Mouse (Mus musculus) midbrain, embryonic 11.5 days (tissue): Measurements from ENCODE around the gene Peg12. TPM values are rescaled to one million over a fixed set of nuclear protein-coding genes. Genes with fewer than 3 reads are reported as not detected.

Source experiments
- ATAC-seq: fragments of 200-750 bp; cut with Nextera tagmentation; 2 replicates; pipeline ENCODE4 v1.8.0; 2017; ENCODE audit warnings: moderate TSS enrichment, moderate library complexity; ENCODE audit not compliant: low FRiP score
- DNase-seq: peaks from one replicate; pipeline ENCODE4 v3.0.0; 2015; ENCODE audit warnings: low spot score; ENCODE audit errors: missing footprints
- H3K27ac ChIP-seq: fragments of 300-500 bp; sonication (generic); 2 replicates; pipeline ENCODE4 v1.5.1; 2014; ENCODE audit warnings: low read depth, low read length
- H3K27me3 ChIP-seq: fragments of 300-500 bp; sonication (generic); 2 replicates; pipeline ENCODE4 v1.6.1; 2014; ENCODE audit warnings: mild to moderate bottlenecking, low read length, moderate library complexity, mixed read lengths; ENCODE audit not compliant: control insufficient read depth, insufficient read depth
- H3K36me3 ChIP-seq: fragments of 300-500 bp; sonication (generic); 2 replicates; pipeline ENCODE4 v1.6.1; 2014; ENCODE audit warnings: mild to moderate bottlenecking, low read length, moderate library complexity, mixed read lengths; ENCODE audit not compliant: control insufficient read depth, insufficient read depth
- H3K4me1 ChIP-seq: fragments of 300-500 bp; sonication (generic); 2 replicates; pipeline ENCODE4 v1.6.1; 2014; ENCODE audit warnings: low read length; ENCODE audit not compliant: control insufficient read depth, insufficient read depth
- H3K4me2 ChIP-seq: fragments of 300-500 bp; sonication (generic); 2 replicates; pipeline ENCODE4 v1.6.1; 2014; ENCODE audit warnings: mild to moderate bottlenecking, moderate library complexity
- H3K4me3 ChIP-seq: fragments of 300-500 bp; sonication (generic); 2 replicates; pipeline ENCODE4 v1.5.1; 2014; ENCODE audit warnings: low read depth, low read length
- H3K9ac ChIP-seq: fragments of 300-500 bp; sonication (generic); 2 replicates; pipeline ENCODE4 v1.6.1; 2014; ENCODE audit warnings: low read length
- H3K9me3 ChIP-seq: fragments of 300-500 bp; sonication (generic); 2 replicates; pipeline ENCODE4 v1.6.1; 2016; ENCODE audit warnings: low read length; ENCODE audit not compliant: control insufficient read depth
- WGBS: fragments of 180-500 bp; shearing (Covaris S2); extraction: QIAGEN DNeasy Blood & Tissue Kit; methylation state at CpG from one replicate; pipeline ENCODE4 v1.1.7; 2014; 5-methylcytosine and 5-hydroxymethylcytosine counted together
- polyA plus RNA-seq: library from polyadenylated mRNA; unstranded; fragments of >200 nt; fragmentation: Nextera tagmentation; extraction: Ambion mirVana; gene quantifications from 2 replicates; pipeline ENCODE4 v1.2.1, GENCODE M21; 2014

The Peg12 gene
- 77.6 and 77.8 TPM in 2 replicates for polyA plus RNA-seq

DNA sequence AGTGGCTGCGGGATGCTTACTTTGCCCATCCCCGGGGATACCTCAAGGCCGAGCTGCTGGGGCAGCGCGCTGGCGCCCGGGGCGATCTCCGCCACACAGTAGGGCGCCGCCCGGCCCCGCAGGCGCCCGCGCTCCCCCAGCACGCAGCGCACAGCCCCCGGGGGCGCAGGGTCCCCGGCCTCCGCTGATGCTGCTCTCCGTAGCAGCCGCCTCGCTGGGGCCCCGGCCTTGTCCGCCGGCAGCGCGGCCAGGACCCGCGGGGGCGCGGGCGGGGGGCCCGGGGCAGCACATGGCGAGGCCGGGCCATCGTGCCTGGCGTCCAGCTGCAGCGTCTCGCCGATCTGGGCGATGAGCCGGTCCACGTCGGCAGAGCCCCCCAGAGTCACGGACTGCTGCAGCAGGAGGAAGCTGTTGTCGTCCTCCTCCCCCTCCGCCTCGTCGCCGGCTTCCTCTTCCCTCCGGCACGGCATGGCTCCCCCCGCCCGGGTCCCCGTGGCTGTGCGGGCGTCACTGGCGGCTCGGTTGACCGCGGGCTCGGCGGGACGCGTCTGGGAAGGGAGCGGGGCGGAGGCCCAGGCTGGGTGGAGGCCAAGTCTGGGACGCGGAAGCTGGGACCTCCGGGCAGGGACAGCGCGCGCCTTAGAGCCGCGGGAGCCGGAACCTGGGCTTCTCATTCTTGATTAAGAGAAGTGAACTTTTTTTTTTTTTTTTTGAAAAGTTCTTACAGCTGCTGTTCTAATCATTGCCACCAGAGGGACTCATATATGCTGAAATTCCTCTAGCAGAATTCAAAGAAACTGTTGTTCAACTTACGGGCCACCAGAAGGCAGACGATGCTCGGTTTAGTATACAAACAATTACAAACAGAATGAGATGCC lies at the start of gene Peg12:
Gene Peg12 (minus strand): TSS at position 633 of the 878 bp plus-strand sequence.
- ATAC-seq (peak; percentile 82), DNase-seq (peak; percentile 95)
- Histone ChIP-seq H3K9me3 (peaks cover 3% of the 10 kb centered on the region; the same call in 1 of the 2 replicates), H3K4me1 (peaks cover 4% of the 10 kb centered on the region), H3K27ac (peak within 1 kb of the TSS; percentile 92), H3K36me3 (no peaks in the 10 kb centered on the region), H3K27me3 (no peaks in the 10 kb centered on the region), H3K4me2 (peak within 1 kb of the TSS; percentile 56), H3K9ac (peak within 1 kb of the TSS; percentile 94), H3K4me3 (peak within 1 kb of the TSS; percentile 68)
- WGBS, result 17% methylated on average over 61 of the region's 82 CpGs

GRCm38 (mm10) chr7:62486139-62486538 lies 21.8 kb upstream of the Peg12 start:
- H3K9me3 ChIP-seq, result no peaks in the 10 kb centered on the region
- no peaks in the 10 kb centered on the region for H3K36me3 ChIP-seq
- no peak overlapping the region for H3K9ac ChIP-seq
- H3K27ac ChIP-seq, result no peak overlapping the region
- no peak for ATAC-seq
- no peak overlapping the region for H3K4me2 ChIP-seq
- DNase-seq, result no peak
- H3K4me1 ChIP-seq, result no peaks in the 10 kb centered on the region
- 34% methylated on average over 2 of the region's 2 CpGs for WGBS
- H3K4me3 ChIP-seq, result no peak overlapping the region
- no peaks in the 10 kb centered on the region for H3K27me3 ChIP-seq

- peak overlapping the region; percentile 92 for H3K27ac ChIP-seq
- H3K4me3 ChIP-seq, result peak overlapping the region; percentile 68
- H3K27me3 ChIP-seq, result no peaks in the 10 kb centered on the region
- peaks cover 4% of the 10 kb centered on the region for H3K4me1 ChIP-seq
- H3K9me3 ChIP-seq, result peaks cover 3% of the 10 kb centered on the region; the same call in 1 of the 2 replicates
- H3K9ac ChIP-seq, result peak overlapping the region; percentile 94
- 26% methylated on average over 55 of the region's 55 CpGs for WGBS
- peak overlapping the region; percentile 56 for H3K4me2 ChIP-seq
- H3K36me3 ChIP-seq, result no peaks in the 10 kb centered on the region
- peak; percentile 92 for DNase-seq
- peak; percentile 31 for ATAC-seq
Measured at GRCm38 (mm10) chr7:62463007-62463877, 1.1 kb downstream of the Peg12 start.

- WGBS, result 24% methylated on average over 13 of the region's 13 CpGs
- peaks cover 4% of the 10 kb centered on the region for H3K4me1 ChIP-seq
- H3K4me2 ChIP-seq, result peak overlapping the region; percentile 56
- peak overlapping the region; percentile 92 for H3K27ac ChIP-seq
- H3K9ac ChIP-seq, result peak overlapping the region; percentile 94
- peak; percentile 93 for DNase-seq
- peak; percentile 88 for ATAC-seq
- peak overlapping the region; percentile 68 for H3K4me3 ChIP-seq
- peaks cover 3% of the 10 kb centered on the region; the same call in 1 of the 2 replicates for H3K9me3 ChIP-seq
- no peaks in the 10 kb centered on the region for H3K27me3 ChIP-seq
- no peaks in the 10 kb centered on the region for H3K36me3 ChIP-seq
Measured at GRCm38 (mm10) chr7:62462229-62463006, 1.9 kb downstream of the Peg12 start.

GRCm38 (mm10) chr7:62452353-62452752 lies 12.0 kb downstream of the Peg12 start:
- 20% methylated on average over 2 of the region's 2 CpGs for WGBS
- no peaks in the 10 kb centered on the region; the same call in 1 of the 2 replicates for H3K9me3 ChIP-seq

GRCm38 (mm10) chr7:62445431-62446165 lies 18.7 kb downstream of the Peg12 start:
- Histone ChIP-seq H3K27ac (0 out of 2 replicates have a peak overlapping the region, but pooled peaks have one; percentile 2), H3K27me3 (no peaks in the 10 kb centered on the region), H3K36me3 (no peaks in the 10 kb centered on the region), H3K4me2 (no peak overlapping the region), H3K4me1 (peaks cover 5% of the 10 kb centered on the region; the same call in 1 of the 2 replicates), H3K4me3 (no peak overlapping the region), H3K9me3 (no peaks in the 10 kb centered on the region; the same call in 1 of the 2 replicates), H3K9ac (no peak overlapping the region)
- ATAC-seq (peak; percentile 90), DNase-seq (peak; percentile 88)

More at GRCm38 (mm10) chr7:62452353-62452752, 12.0 kb downstream of the Peg12 start:
- Histone ChIP-seq H3K27ac (no peak overlapping the region), H3K9ac (no peak overlapping the region), H3K36me3 (no peaks in the 10 kb centered on the region), H3K4me2 (no peak overlapping the region), H3K4me3 (no peak overlapping the region), H3K27me3 (no peaks in the 10 kb centered on the region), H3K4me1 (no peaks in the 10 kb centered on the region)
- no peak for DNase-seq
- no peak for ATAC-seq

DNA sequence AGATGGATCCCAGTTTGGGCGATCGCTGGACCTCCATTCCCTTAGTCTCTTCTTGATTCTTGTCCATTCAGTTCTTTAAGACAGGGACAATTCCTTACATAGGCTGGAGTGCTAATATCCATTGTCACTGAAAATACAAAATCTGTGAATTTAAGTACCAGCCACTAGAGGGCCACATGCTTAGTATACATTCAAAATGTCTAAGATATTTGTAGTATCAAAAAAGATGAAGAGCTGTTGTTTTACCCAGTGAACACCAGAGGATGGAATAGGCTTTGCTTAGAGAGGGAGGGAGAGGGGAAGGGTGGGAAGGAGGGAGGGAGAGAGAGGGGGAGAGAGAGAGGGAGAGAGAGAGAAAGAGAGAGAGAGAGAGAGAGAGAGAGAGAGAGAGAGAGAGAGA lies 27.9 kb downstream of the Peg12 start:
- peak; percentile 7; the same call in 1 of the 2 replicates for ATAC-seq
- WGBS, result 38% methylated on average over 2 of the region's 2 CpGs
- H3K36me3 ChIP-seq, result no peaks in the 10 kb centered on the region

GRCm38 (mm10) chr7:62433243-62433642 lies 31.1 kb downstream of the Peg12 start:
- H3K27me3 ChIP-seq, result no peaks in the 10 kb centered on the region
- WGBS, result 33% methylated on average over 3 of the region's 3 CpGs
- H3K4me3 ChIP-seq, result no peak overlapping the region
- DNase-seq, result peak; percentile 80
- no peaks in the 10 kb centered on the region for H3K4me1 ChIP-seq
- no peak overlapping the region for H3K27ac ChIP-seq
- ATAC-seq, result no peak
- no peak overlapping the region for H3K4me2 ChIP-seq
- no peaks in the 10 kb centered on the region for H3K36me3 ChIP-seq
- no peaks in the 10 kb centered on the region for H3K9me3 ChIP-seq
- H3K9ac ChIP-seq, result no peak overlapping the region

More for the DNA sequence above, 27.9 kb downstream of the Peg12 start:
- no peak overlapping the region for H3K4me3 ChIP-seq
- peak; percentile 72 for DNase-seq
- H3K4me2 ChIP-seq, result no peak overlapping the region
- no peaks in the 10 kb centered on the region for H3K4me1 ChIP-seq
- H3K9me3 ChIP-seq, result no peaks in the 10 kb centered on the region
- no peaks in the 10 kb centered on the region for H3K27me3 ChIP-seq
- no peak overlapping the region for H3K9ac ChIP-seq
- no peak overlapping the region for H3K27ac ChIP-seq
